ENCODE assay signal across 8 mouse cellular contexts in the genomic region with DNA sequence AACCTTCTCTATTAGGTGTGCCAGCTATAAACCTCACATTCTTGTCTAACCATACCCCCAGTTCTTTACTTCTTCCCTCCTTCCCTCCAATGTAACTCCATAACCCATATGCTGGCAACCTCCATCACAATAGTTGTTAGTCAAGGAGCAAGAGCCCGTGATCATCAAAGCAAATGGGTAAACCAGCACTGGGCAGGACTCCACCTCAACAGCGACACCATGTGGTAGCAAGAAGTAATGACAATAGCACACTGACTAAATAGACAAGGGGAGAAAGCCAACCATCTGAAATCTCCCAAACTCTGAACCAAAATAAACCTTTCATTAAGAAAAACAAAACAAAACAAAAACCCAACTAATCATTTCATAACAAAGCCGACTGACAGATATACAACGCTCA.
DNase-seq lines count a peak whose midpoint lies in the region; TF ChIP-seq lines count a peak whose summit lies in the region.
"Had no signal": no experiment of that assay in that cellular context is flagged by ENCODE, and none has a peak within 500 bp of the region (broad histone marks: within the 10 kb centered on the region; RNA-seq: fewer than 3 reads in every experiment).

No protein-coding gene starts in this region.

- no peaks in the 10 kb centered on the region for H3K4me1 ChIP-seq in E14TG2a.4 (replicated peaks; ENCODE audit: low read depth, low read length)
- no peaks in the 10 kb centered on the region for H3K4me1 ChIP-seq in embryonic fibroblast, embryonic 13.5 days (ENCODE audit: control insufficient read depth, insufficient read depth, low read length)
- H3K4me1 ChIP-seq: heart, embryonic 15.5 days had no signal

- TF ChIP-seq POLR2A in embryonic fibroblast, embryonic 13.5 days (IDR thresholded peaks at IDR 0.05; ENCODE audit: low read depth, low read length), result no peak

- TF ChIP-seq CTCF in E14TG2a.4 (conservative IDR thresholded peaks at IDR 0.05; ENCODE audit: low read length), result peak; percentile 94
- peak; percentile 53; the same call in 1 of the 2 replicates for TF ChIP-seq CTCF in embryonic fibroblast, embryonic 13.5 days (IDR thresholded peaks at IDR 0.05; ENCODE audit: borderline replicate concordance, insufficient read depth, low read length)

- no peaks in the 10 kb centered on the region for H3K27me3 ChIP-seq in E14TG2a.4 (ENCODE audit: insufficient read depth, low read length)
- H3K27me3 ChIP-seq: heart, embryonic 15.5 days had no signal

- no peak overlapping the region for H3K27ac ChIP-seq in embryonic fibroblast, embryonic 13.5 days (ENCODE audit: insufficient read depth, low read length)
- H3K27ac ChIP-seq: heart, embryonic 15.5 days had no signal

- H3K36me3 ChIP-seq in E14TG2a.4 (ENCODE audit: insufficient read depth, low read length), result no peaks in the 10 kb centered on the region
- H3K36me3 ChIP-seq: heart, embryonic 15.5 days had no signal

- DNase-seq in kidney, postnatal 4 days, result peak; percentile 41 to 53
- no peak for DNase-seq in kidney, adult 8-10 months
- DNase-seq in NIH3T3 (ENCODE audit: low read depth), result peak; percentile 43
- DNase-seq in lung, postnatal 25 days (ENCODE audit: low spot score), result peak; percentile 18
- no peak for DNase-seq in urinary bladder, postnatal 25 days (ENCODE audit: low spot score)

- no peaks in the 10 kb centered on the region for H3K9me3 ChIP-seq in E14TG2a.4 (ENCODE audit: low read length)
- H3K9me3 ChIP-seq: heart, embryonic 15.5 days had no signal

- H3K4me3 ChIP-seq in E14TG2a.4 (replicated peaks; ENCODE audit: low read length), result no peak overlapping the region
- H3K4me3 ChIP-seq in embryonic fibroblast, embryonic 13.5 days (ENCODE audit: insufficient read depth, low read length), result no peak overlapping the region
- H3K4me3 ChIP-seq: heart, embryonic 15.5 days had no signal

Comparison
In these comparisons a context has a peak if more than half of its experiments do, and no peak if none do; other contexts are left out.
1. DNase-seq: peak in kidney, postnatal 4 days (2 of 2), NIH3T3 (single experiment) and lung, postnatal 25 days (single experiment); none in kidney, adult 8-10 months (0 of 2) and urinary bladder, postnatal 25 days (single experiment).